Comparison of ENCODE assay signal across 23 mouse cellular contexts in the genomic region with DNA sequence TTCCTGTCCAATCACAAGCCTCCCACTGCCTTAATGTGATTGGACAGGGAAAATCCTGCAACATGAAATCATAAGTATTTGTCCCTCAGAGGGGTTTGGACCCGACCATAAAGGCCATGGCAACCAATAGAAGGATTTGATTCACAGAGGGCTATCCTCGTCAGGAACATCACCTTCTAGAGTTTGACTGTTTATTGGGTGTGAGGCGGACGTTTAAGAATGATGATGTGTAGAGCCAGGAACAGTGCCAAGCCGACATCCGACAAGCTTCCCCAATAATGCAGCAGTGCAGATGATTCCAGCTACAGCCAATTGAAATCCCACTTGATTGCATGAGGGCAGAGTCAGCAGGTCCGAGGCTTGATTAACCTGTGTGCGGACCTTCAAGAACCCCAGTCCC.
"Had no signal": no experiment of that assay in that cellular context is flagged by ENCODE, and none has a peak within 500 bp of the region (broad histone marks: within the 10 kb centered on the region; RNA-seq: fewer than 3 reads in every experiment).

No protein-coding gene starts in this region.

- H3K27me3 ChIP-seq: heart, embryonic 12.5 days; hindbrain, embryonic 12.5 days; intestine, embryonic 15.5 days had no signal

- H3K9ac ChIP-seq: heart, embryonic 12.5 days; hindbrain, embryonic 12.5 days; hindbrain, embryonic 14.5 days; intestine, embryonic 15.5 days had no signal

- H3K27ac ChIP-seq: gastrocnemius, adult 2 months; heart, embryonic 10.5 days; hindbrain, embryonic 10.5 days; hindbrain, embryonic 12.5 days; hindbrain, embryonic 14.5 days; intestine, embryonic 15.5 days; layer of hippocampus, adult 2 months; left cerebral cortex, adult 2 months had no signal

- H3K4me3 ChIP-seq: gastrocnemius, adult 2 months; heart, embryonic 10.5 days; heart, embryonic 12.5 days; hindbrain, embryonic 10.5 days; hindbrain, embryonic 12.5 days; intestine, embryonic 15.5 days; layer of hippocampus, adult 2 months; left cerebral cortex, adult 2 months had no signal

- H3K4me2 ChIP-seq: heart, embryonic 12.5 days; hindbrain, embryonic 12.5 days; hindbrain, embryonic 14.5 days; intestine, embryonic 15.5 days had no signal

- ATAC-seq: forebrain, embryonic 16.5 days; hindbrain, embryonic 16.5 days; inflammation-experienced regulatory T-cells, adult 6 months; intestine, embryonic 15.5 days; intestine, postnatal 0 days had no signal

- H3K36me3 ChIP-seq: heart, embryonic 10.5 days; heart, embryonic 12.5 days; hindbrain, embryonic 10.5 days; hindbrain, embryonic 12.5 days; intestine, embryonic 15.5 days had no signal

- H3K9me3 ChIP-seq: heart, embryonic 10.5 days; heart, embryonic 12.5 days; hindbrain, embryonic 10.5 days; hindbrain, embryonic 12.5 days; intestine, embryonic 15.5 days had no signal

- DNase-seq: gastrocnemius, adult 2 months; gastrocnemius, postnatal 10 days; gastrocnemius, postnatal 25 days; heart, adult 18-20 months; heart, postnatal 10 days; heart, postnatal 4 days; kidney, adult 18-20 months; kidney, adult 8-10 months; kidney, postnatal 10 days; kidney, postnatal 25 days; kidney, postnatal 4 days had no signal

- H3K4me1 ChIP-seq: heart, embryonic 10.5 days; heart, embryonic 12.5 days; hindbrain, embryonic 10.5 days; hindbrain, embryonic 12.5 days; intestine, embryonic 15.5 days had no signal
